Mouse (Mus musculus) liver, adult 2 months (tissue): ENCODE measurements at regions not wholly inside any gene's neighbourhood (a gene's known extent, or its start where the extent isn't known, plus 50 kb on each side); places are given as distances from the start of the nearest gene placed in this dataset.

Source experiments
- DNase-seq: peaks from one replicate; pipeline ENCODE4 v3.0.0-alpha.2; 2011; ENCODE audit warnings: low read depth, low spot score; ENCODE audit errors: extremely low read depth
- H3K27ac ChIP-seq: fragments of 200-500 bp; replicated peaks from 2 replicates; pipeline ENCODE4 v1.5.1; 2012; ENCODE audit warnings: low read depth, mild to moderate bottlenecking, control low read depth, inconsistent platforms, low read length; ENCODE audit not compliant: insufficient read depth
- H3K27me3 ChIP-seq: fragments of 200-500 bp; 2 replicates; pipeline ENCODE4 v1.6.1; 2012; ENCODE audit warnings: mild to moderate bottlenecking, moderate library complexity, low read length, inconsistent platforms; ENCODE audit not compliant: control insufficient read depth, insufficient read depth
- H3K36me3 ChIP-seq: fragments of 200-500 bp; 2 replicates; pipeline ENCODE4 v1.6.1; 2012; ENCODE audit warnings: low read length, inconsistent platforms; ENCODE audit not compliant: control insufficient read depth, insufficient read depth
- H3K4me1 ChIP-seq: fragments of 200-500 bp; 2 replicates; pipeline ENCODE4 v1.6.1; 2011; ENCODE audit warnings: low read length; ENCODE audit not compliant: control insufficient read depth, insufficient read depth
- H3K4me3 ChIP-seq: fragments of 200-500 bp; 2 replicates; pipeline ENCODE4 v1.5.1; 2011; ENCODE audit warnings: low read depth, mild to moderate bottlenecking, control low read depth, low read length, moderate library complexity; ENCODE audit not compliant: insufficient read depth
- H3K79me2 ChIP-seq: fragments of 200-500 bp; 2 replicates; pipeline ENCODE4 v1.6.1; 2012; ENCODE audit warnings: inconsistent platforms, mild to moderate bottlenecking, low read length, moderate library complexity; ENCODE audit not compliant: control insufficient read depth, insufficient read depth
- H3K9ac ChIP-seq: fragments of 200-500 bp; 2 replicates; pipeline ENCODE4 v1.6.1; 2012; ENCODE audit warnings: low read depth, mild to moderate bottlenecking, control low read depth, inconsistent platforms, low read length
- CTCF ChIP-seq: fragments of 200-500 bp; IDR thresholded peaks from 2 replicates; pipeline ENCODE4 v1.5.1; 2011; ENCODE audit warnings: low read depth, low read length, control low read depth
- POLR2A ChIP-seq: fragments of 200-500 bp; IDR thresholded peaks from 2 replicates; pipeline ENCODE4 v1.6.1; 2011; ENCODE audit warnings: low read length, control low read depth; ENCODE audit not compliant: insufficient read depth; ENCODE audit errors: extremely low read depth
- WGBS: fragments of 180-500 bp; shearing (Covaris S2); methylation state at CpG from one replicate; pipeline ENCODE4 v1.1.7; 2018; 5-methylcytosine and 5-hydroxymethylcytosine counted together

DNA sequence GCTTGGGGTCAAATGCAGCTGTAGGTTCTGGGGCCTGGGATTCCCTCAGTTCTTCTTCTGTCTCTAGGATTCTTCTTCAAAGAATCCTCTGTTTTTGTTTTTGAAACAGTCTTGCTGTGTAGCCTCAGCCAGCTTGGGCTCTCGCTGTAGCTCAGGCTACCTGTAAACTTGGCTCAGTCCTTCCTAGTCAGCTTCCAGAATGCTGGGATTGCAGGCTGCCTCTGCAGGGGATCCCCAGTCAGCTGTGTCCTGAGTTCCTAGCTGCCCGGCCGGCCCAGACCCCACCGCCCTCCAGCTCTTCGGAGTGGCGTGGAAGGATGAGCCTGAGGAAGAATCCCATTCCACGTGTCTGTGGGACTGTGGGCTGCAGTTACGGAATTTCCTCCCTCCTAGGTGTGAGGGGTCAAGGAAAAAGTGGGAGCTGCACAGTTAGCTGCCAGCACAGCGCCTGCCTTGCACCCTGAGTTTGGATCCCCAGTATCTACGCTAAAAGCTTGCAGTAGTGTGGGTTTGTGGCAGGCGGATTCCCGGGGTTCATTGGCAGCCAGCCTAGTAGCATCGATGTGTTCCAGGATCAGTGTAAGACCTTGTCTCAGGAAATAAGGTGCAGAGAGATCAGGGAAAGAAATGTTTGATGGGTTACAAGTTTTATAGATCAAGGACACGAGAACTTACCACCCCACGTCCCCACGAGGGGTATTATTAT, 204.0 kb downstream of the Matn1 start:
- WGBS = 69% methylated on average over 16 of the region's 16 CpGs
- no peak overlapping the region for H3K27ac ChIP-seq
- TF ChIP-seq CTCF (no peak), POLR2A (no peak)

DNA sequence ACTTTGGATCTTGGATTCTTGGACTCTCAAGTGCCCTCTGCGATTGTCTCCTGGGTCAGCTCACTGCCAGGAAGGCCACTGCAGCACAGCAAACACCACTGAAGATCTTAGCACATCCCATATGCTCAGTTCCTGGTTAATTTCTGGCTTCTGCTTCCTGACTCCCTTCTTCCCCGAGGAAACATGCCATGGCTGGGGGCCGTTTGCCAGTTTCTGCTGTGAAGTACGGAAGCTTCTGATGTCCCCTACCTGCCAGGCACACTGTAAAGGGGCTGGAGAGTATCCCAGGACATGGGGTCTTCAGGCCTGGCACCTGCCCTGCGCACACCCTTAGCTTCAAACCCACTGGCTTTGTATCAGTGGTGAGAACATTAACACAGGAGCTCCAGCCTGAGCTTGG, 205.3 kb downstream of the Matn1 start:
- no peak for TF ChIP-seq CTCF
- no peak for TF ChIP-seq POLR2A
- Histone ChIP-seq H3K4me3 (no peak overlapping the region), H3K27ac (no peak overlapping the region), H3K9ac (no peak overlapping the region), H3K36me3 (no peaks in the 10 kb centered on the region), H3K79me2 (no peaks in the 10 kb centered on the region), H3K4me1 (no peaks in the 10 kb centered on the region), H3K27me3 (no peaks in the 10 kb centered on the region)
- WGBS = 69% methylated on average over 5 of the region's 5 CpGs
- no peak for DNase-seq

More for the DNA sequence above, 204.0 kb downstream of the Matn1 start:
- no peak overlapping the region for H3K9ac ChIP-seq
- no peaks in the 10 kb centered on the region for H3K4me1 ChIP-seq
- no peak overlapping the region for H3K4me3 ChIP-seq
- no peak for DNase-seq
- H3K36me3 ChIP-seq = no peaks in the 10 kb centered on the region
- H3K79me2 ChIP-seq = no peaks in the 10 kb centered on the region
- H3K27me3 ChIP-seq = no peaks in the 10 kb centered on the region

DNA sequence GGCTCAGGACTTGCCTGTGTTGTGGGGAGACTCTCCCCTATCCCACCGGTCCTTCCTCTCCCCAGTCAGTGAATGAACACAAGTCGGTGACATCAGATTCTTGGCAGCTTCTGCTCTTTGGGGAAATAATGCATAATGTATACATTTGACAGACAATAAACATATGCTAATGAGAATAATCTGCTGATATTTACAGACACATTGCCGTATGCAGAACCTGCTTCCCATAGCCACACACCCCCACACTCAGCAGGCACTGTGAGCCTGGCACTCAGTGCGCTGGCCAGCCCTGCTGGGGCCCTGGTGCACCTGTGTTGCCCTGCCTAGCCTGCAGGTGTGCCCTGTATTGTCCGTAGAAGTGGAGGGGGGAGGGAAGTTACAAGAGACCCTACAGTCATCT, 215.5 kb downstream of the Matn1 start:
- Histone ChIP-seq H3K27me3 (no peaks in the 10 kb centered on the region), H3K79me2 (no peaks in the 10 kb centered on the region), H3K9ac (no peak overlapping the region), H3K4me1 (no peaks in the 10 kb centered on the region), H3K36me3 (no peaks in the 10 kb centered on the region), H3K27ac (no peak overlapping the region), H3K4me3 (no peak overlapping the region)
- DNase-seq = no peak
- TF ChIP-seq POLR2A (no peak), CTCF (no peak)
- WGBS = 42% methylated on average over 5 of the region's 5 CpGs

- Histone ChIP-seq H3K4me3 (no peak overlapping the region), H3K36me3 (no peaks in the 10 kb centered on the region), H3K79me2 (no peaks in the 10 kb centered on the region), H3K27me3 (no peaks in the 10 kb centered on the region), H3K4me1 (no peaks in the 10 kb centered on the region), H3K27ac (no peak overlapping the region), H3K9ac (no peak overlapping the region)
- no peak for TF ChIP-seq CTCF
- no peak for TF ChIP-seq POLR2A
- 43% methylated on average over 5 of the region's 5 CpGs for WGBS
- no peak for DNase-seq
Observed at GRCm38 (mm10) chr4:131160135-131160534, 215.9 kb downstream of the Matn1 start.

DNA sequence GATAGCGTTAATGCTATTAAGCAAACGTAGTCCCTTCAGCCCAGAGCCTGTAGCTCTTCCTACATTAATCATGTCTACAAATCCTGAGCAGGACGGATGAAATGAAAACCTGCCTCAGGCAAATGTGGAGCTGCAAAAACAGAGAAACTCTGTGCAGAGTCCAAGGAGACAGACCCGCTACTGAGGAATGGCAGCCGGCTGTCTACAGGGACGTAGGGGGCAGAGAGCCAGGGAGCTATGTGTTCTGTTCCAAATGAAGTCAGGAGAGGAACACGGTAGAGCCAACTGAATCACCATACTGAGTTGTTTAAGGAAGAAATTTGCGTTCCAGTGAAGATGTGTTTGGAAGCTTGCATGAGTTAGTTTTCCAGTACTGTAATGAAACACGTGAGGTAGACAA, 217.3 kb downstream of the Matn1 start:
- 74% methylated on average over 9 of the region's 9 CpGs for WGBS
- no peak for DNase-seq

GRCm38 (mm10) chr4:131163782-131164315, 219.7 kb downstream of the Matn1 start:
- 61% methylated on average over 7 of the region's 7 CpGs for WGBS
- DNase-seq = no peak
- Histone ChIP-seq H3K27me3 (no peaks in the 10 kb centered on the region), H3K4me1 (no peaks in the 10 kb centered on the region), H3K79me2 (no peaks in the 10 kb centered on the region), H3K9ac (no peak overlapping the region), H3K36me3 (no peaks in the 10 kb centered on the region), H3K4me3 (no peak overlapping the region), H3K27ac (no peak overlapping the region)
- TF ChIP-seq CTCF (no peak), POLR2A (no peak)

More for the DNA sequence above, 217.3 kb downstream of the Matn1 start:
- no peaks in the 10 kb centered on the region for H3K79me2 ChIP-seq
- TF ChIP-seq POLR2A = no peak
- TF ChIP-seq CTCF = no peak
- H3K4me1 ChIP-seq = no peaks in the 10 kb centered on the region
- no peaks in the 10 kb centered on the region for H3K27me3 ChIP-seq
- no peaks in the 10 kb centered on the region for H3K36me3 ChIP-seq
- H3K9ac ChIP-seq = no peak overlapping the region
- H3K27ac ChIP-seq = no peak overlapping the region
- H3K4me3 ChIP-seq = no peak overlapping the region
